Mouse (Mus musculus) olfactory bulb, adult 2 months (tissue): Measurements from ENCODE around the gene Irf2bpl. TPM values are rescaled to one million over a fixed set of nuclear protein-coding genes. Genes with fewer than 3 reads are reported as not detected.

Experiments used
- H3K27ac ChIP-seq: fragments of 200-500 bp; 2 replicates; pipeline ENCODE4 v1.5.1; 2012; ENCODE audit warnings: low read depth, low read length; ENCODE audit not compliant: insufficient read depth
- H3K4me1 ChIP-seq: fragments of 200-500 bp; 2 replicates; pipeline ENCODE4 v1.6.1; 2012; ENCODE audit warnings: low read length; ENCODE audit not compliant: control insufficient read depth, insufficient read depth
- H3K4me3 ChIP-seq: fragments of 200-500 bp; 2 replicates; pipeline ENCODE4 v1.5.1; 2012; ENCODE audit warnings: mild to moderate bottlenecking, low read depth, low read length, moderate library complexity; ENCODE audit not compliant: insufficient read depth
- CTCF ChIP-seq: fragments of 200-500 bp; IDR thresholded peaks from 2 replicates; pipeline ENCODE4 v1.5.1; 2012; ENCODE audit warnings: low read depth, mild to moderate bottlenecking, low read length, moderate library complexity; ENCODE audit not compliant: insufficient read depth
- POLR2A ChIP-seq: fragments of 200-500 bp; IDR thresholded peaks from 2 replicates; pipeline ENCODE4 v1.6.1; 2012; ENCODE audit warnings: mild to moderate bottlenecking, low read depth, low read length, moderate library complexity; ENCODE audit not compliant: insufficient read depth
- WGBS: fragments of 180-500 bp; shearing (Covaris S2); methylation state at CpG from one replicate; pipeline ENCODE4 v1.1.7; 2018; 5-methylcytosine and 5-hydroxymethylcytosine counted together
- polyA plus RNA-seq: library from polyadenylated mRNA; stranded (reverse); fragments of >200 nt; gene quantifications from 2 replicates; pipeline ENCODE4 v1.2.4, GENCODE M21; 2012; ENCODE audit warnings: low replicate concordance; ENCODE audit not compliant: missing spikeins, insufficient read depth, insufficient read length

Gene Irf2bpl
- polyA plus RNA-seq, 1 experiment: not detected

DNA sequence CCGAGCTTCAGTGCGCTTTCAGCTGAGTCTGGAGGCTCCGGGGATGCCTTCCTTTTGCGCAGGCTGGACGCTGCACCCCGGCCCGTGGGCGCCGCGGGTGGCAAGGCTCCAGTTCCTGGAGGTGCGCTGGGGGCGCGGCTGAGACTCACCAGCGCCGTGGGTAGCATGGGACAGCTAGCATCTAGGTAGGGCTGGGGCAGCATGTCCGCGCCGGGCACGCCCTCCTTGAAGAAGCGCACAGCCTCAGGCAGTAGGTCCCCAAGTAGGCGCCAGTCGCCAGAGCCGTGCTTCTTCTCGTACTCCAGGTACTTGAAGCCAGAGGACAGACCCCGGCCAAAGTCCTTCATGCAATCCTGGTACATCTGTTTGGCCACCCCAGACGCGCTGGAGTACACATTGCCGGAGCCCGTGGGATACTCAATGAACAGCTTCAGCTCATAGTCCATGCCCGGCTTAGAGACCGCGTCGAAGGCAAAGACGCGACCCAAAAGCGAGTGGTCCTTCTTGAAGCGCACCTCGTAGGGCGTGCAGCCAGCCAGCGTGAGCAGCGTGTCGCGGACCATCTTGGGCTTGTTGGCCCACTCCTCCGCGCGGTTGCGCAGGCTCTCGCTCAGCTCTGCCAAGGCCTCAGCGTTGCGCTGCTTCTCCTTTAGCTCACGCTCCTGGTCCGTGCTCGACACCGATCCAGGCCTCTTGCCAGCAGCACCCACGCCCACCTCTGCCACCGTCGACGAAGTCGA, 2.1 kb downstream of the Irf2bpl start:
- peak overlapping the region; percentile 96 for H3K4me3 ChIP-seq
- WGBS: under 1% methylated on average over 59 of the region's 59 CpGs
- H3K27ac ChIP-seq: peak overlapping the region; percentile 100
- TF ChIP-seq POLR2A: no peak
- TF ChIP-seq CTCF: no peak
- H3K4me1 ChIP-seq: peaks cover 13% of the 10 kb centered on the region

DNA sequence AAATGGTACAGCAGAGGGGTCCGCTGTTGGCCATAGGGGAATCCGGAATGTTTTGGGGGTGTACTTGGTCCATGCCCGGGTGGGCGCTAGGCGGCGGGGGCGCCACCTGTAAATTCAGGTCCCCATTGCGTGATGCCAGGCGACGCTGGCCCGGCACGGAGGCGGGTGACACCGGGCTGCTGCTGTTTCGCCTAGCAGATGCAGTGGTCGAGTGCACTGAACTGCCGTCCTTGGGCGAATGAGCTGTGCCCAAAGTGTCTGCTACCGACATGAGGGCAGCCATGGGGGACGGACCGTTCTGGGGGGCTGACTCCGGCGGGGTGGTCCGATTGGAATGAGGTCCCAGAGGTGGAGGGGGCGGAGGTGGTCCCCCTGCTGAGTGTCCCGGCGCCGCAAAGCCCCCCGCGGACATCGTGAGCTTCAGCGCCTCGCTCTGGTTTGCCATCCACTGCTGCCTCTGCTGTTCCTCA, 2.8 kb downstream of the Irf2bpl start:
- Histone ChIP-seq H3K4me3 (peak overlapping the region; percentile 96), H3K27ac (peak overlapping the region; percentile 100), H3K4me1 (peaks cover 12% of the 10 kb centered on the region)
- WGBS: 5% methylated on average over 33 of the region's 33 CpGs
- TF ChIP-seq CTCF (no peak), POLR2A (no peak)

DNA sequence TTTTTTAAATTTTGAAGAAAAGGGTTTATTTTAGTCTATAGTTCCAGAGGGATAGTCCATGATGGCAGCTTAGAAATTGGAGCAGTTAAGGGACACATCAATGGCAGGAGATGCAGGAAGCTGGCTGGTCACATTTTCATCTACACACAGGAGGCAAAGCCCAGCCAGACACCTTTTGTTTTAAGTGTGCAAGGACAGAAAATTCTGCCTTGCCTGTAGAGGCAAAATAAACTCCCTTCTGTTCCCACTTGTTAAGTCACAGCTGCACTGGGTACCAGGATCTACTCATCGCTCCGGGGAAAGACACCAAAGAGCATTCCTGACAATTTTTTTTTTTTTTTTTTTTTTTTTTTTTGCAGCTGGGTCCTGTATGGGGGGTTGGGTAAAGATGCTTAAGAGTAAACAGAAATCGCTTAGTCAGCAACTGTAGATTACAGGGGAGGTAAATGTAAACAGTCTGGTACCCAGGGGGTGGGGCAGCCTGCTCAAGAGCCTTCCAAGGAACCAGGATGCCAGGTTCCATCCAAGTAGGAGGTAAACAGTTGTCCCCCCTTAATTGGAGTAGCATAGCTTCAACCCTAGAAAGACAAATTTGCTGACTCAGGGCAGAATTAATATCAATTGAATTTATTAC, 4.4 kb downstream of the Irf2bpl start:
- H3K4me1 ChIP-seq: peaks cover 12% of the 10 kb centered on the region
- WGBS: 13% methylated on average over 3 of the region's 3 CpGs
- 0 out of 2 replicates have a peak overlapping the region, but pooled peaks have one; percentile 17 for H3K4me3 ChIP-seq
- TF ChIP-seq CTCF: no peak
- TF ChIP-seq POLR2A: no peak
- peak overlapping the region; percentile 89; the same call in 1 of the 2 replicates for H3K27ac ChIP-seq

DNA sequence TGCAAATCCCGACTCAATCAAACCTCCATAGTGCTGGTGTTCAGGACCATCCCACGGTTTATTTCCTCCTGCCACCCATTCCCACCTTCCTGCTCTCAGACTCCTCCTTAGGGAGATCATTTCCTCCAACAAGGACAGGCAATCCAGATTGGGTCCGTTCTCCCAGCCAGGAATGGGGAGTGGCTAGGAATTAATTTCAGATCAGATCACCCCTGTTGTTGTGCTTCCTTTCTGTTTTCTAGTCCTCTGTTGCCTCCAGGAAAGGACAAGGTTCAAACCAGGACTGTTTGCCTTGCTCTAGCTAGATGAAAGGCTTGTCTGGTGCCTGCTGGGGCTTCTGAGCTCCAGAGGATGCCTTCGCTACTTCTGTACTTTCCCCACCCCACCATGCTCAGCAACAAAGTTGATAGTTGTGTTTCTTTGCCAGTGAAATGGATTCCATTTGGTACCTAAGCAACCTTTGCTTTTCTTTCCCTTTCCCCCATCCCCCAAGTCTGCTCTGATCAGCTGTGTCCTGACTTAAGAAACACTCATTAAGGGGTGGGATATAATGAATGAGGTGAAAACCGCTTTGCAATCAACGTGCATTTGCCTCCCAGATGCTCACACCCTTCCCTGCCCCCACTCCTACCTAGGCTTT, 5.0 kb downstream of the Irf2bpl start:
- Histone ChIP-seq H3K4me3 (no peak overlapping the region), H3K27ac (peak overlapping the region; percentile 89), H3K4me1 (peaks cover 12% of the 10 kb centered on the region)
- 16% methylated on average over 6 of the region's 6 CpGs for WGBS
- no peak for TF ChIP-seq CTCF
- no peak for TF ChIP-seq POLR2A

- Histone ChIP-seq H3K27ac (peak overlapping the region; percentile 89), H3K4me1 (peaks cover 12% of the 10 kb centered on the region), H3K4me3 (peak overlapping the region; percentile 24; the same call in 1 of the 2 replicates)
- no peak for TF ChIP-seq POLR2A
- 25% methylated on average over 16 of the region's 16 CpGs for WGBS
Measured at GRCm38 (mm10) chr12:86878426-86879353, 5.9 kb downstream of the Irf2bpl start.

DNA sequence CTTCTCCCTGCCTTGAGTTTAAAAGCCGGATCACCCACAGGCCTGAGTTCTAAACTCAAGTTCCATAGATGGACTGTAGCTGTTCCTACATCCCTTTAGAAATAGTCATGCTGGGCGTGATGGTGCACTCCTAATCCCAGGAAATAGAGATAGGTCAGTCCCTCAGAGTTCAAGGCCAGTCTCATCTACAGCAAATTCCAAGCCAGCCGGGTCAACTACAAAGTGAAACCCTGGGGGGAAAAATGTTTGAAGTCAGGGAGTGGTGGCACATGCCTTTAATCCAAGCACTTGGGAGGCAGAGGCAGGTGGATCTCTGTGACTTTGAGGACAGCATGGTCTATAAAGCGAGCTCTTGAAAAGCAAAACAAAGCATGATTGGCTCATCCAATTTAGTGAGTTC, 7.6 kb downstream of the Irf2bpl start:
- H3K27ac ChIP-seq: peak overlapping the region; percentile 6; the same call in 1 of the 2 replicates
- H3K4me3 ChIP-seq: no peak overlapping the region
- TF ChIP-seq POLR2A (no peak), CTCF (no peak)
- peaks cover 18% of the 10 kb centered on the region for H3K4me1 ChIP-seq
- 96% methylated on average over 4 of the region's 4 CpGs for WGBS

- WGBS: 93% methylated on average over 5 of the region's 5 CpGs
- H3K4me3 ChIP-seq: no peak overlapping the region
- H3K27ac ChIP-seq: no peak overlapping the region
- TF ChIP-seq CTCF (no peak), POLR2A (no peak)
- peaks cover 22% of the 10 kb centered on the region for H3K4me1 ChIP-seq
Measured at GRCm38 (mm10) chr12:86876116-86876515, 8.5 kb downstream of the Irf2bpl start.

DNA sequence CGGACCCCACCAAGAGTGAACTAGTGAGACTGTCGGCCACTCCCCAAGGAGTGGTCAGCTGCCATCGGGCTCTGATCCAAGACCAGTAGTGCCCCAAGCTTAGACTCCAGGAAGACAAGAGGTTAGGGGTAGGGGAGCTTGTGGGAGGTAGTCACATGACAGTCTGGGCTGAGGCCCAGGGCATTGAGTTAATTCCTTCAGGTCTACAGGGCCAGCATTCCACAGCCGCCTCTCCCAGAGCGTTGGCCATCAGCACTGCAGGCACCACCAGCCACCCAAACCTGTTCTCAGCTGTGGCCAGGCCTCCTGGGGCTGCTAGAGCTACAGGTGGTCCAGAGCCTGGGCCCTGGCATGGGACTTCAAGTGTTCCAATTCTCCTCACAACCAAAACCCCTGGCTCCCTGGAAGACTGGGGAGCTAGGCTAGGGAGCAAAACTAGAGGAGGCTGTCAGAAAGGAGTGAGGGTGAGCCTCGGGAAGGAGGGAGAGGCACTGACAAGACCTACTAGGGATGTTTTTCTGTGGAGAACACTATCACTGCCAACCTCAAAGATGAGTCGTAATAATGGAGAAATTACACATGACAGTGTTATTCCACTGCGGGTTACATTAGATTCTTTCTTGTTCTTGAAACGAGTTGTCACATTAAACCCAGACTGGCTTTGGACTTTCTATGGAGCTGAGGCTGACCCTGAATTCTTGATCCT, 12.1 kb downstream of the Irf2bpl start:
- TF ChIP-seq CTCF: no peak
- no peak for TF ChIP-seq POLR2A
- Histone ChIP-seq H3K4me1 (peaks cover 21% of the 10 kb centered on the region), H3K4me3 (no peak overlapping the region), H3K27ac (no peak overlapping the region)
- WGBS: 52% methylated on average over 9 of the region's 9 CpGs
